Mouse (Mus musculus): Measurements from ENCODE around the gene Dlg1.
A peak's percentile ranks its signal among the peaks of the same experiment; 100 is the strongest.

DNA sequence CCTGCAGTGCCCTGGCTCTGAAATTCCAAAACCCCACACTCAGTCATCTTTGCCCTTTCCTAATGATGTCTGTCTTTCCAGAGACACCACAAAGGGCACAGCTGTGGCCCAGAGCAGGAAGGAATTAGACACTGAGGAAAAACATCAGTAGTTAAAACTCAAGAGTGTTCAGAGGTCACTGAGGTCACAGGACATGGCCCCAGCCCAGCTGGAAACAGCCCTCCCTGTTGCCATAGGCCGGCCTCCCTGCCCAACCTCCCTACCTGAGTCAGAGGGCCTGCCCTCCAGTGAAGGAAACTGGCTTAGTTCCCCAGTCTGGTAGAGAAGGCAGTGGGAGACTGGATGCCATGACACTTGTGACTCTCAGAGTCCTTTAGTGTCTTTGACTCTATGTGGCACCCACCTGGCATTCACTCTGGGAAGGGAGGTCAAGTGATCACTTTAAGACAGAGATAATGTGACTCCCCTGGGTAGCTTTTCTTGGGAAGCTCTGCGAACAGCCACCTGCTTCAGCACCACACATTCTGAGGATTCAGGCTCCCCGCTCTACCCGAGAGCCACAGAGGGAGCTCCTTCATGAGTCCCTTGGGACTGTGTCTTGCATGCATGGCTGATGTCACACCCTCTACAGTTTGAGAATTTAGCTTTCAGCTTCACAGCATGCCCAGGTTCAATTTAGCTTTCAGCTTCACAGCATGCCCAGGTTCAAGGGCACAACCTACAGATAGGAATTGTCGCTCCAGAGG, 230.3 kb downstream of the Dlg1 start:
- TF ChIP-seq CTCF (conservative IDR thresholded peaks at IDR 0.05; ENCODE audit: low read length) (no peak), POU5F1 (IDR thresholded peaks at IDR 0.05; ENCODE audit: borderline replicate concordance, low read length) (no peak), NANOG (IDR thresholded peaks at IDR 0.05; ENCODE audit: borderline replicate concordance, low read length) (peak; percentile 49; the same call in 1 of the 2 replicates)

Measured in E14TG2a.4 (cell line).